Mouse (Mus musculus) CH12.LX (cell line): ENCODE results near the gene Tmprss12. TPM values are rescaled to one million over a fixed set of nuclear protein-coding genes. Genes with fewer than 3 reads are reported as not detected.
"Not testable (repeated sequence)": the region's sequence is repeated elsewhere in the genome, so short reads cannot be mapped to it uniquely, and the experiment has no call there.

Experiments
- DNase-seq: peaks from one replicate; pipeline ENCODE4 v3.0.0-alpha.2; 2013; ENCODE audit errors: extremely low read depth
- H3K27ac ChIP-seq: 2 replicates; pipeline ENCODE4 v1.5.1; 2012; ENCODE audit warnings: low read depth, mild to moderate bottlenecking, control low read depth, moderate library complexity; ENCODE audit not compliant: insufficient read depth
- H3K27me3 ChIP-seq: replicated peaks from 2 replicates; pipeline ENCODE3; 2012; ENCODE audit warnings: inconsistent platforms
- H3K36me3 ChIP-seq, 2 experiments: replicated peaks in 1 of 2; 2 replicates each; pipeline versions ENCODE3 to v1.6.1; 2012; ENCODE audit warnings: inconsistent platforms in 1 of 2, low read length in 1 of 2, mild to moderate bottlenecking in 1 of 2, mixed read lengths in 1 of 2, moderate library complexity in 1 of 2; ENCODE audit not compliant: control insufficient read depth in 1 of 2, insufficient read depth in 1 of 2
- H3K4me1 ChIP-seq, 2 experiments: 2 replicates each; pipeline ENCODE4 v1.6.1; 2012; ENCODE audit warnings: inconsistent platforms in 1 of 2, moderate library complexity in 1 of 2; ENCODE audit not compliant: insufficient read depth in 2 of 2, control insufficient read depth in 1 of 2
- H3K4me2 ChIP-seq: 2 replicates; pipeline ENCODE4 v1.6.1; 2012; ENCODE audit warnings: low read depth, mild to moderate bottlenecking, control low read depth; ENCODE audit not compliant: poor library complexity, insufficient read depth, severe bottlenecking
- H3K4me3 ChIP-seq, 3 experiments: fragments of 150-350 bp in 1 of 3; sonication (generic) in 1 of 3; replicated peaks in 1 of 3; 2 replicates each; pipeline versions ENCODE3 to v1.5.1; 2011 to 2012; ENCODE audit warnings: low read depth in 2 of 3, low read length in 2 of 3, mild to moderate bottlenecking in 2 of 3, moderate library complexity in 2 of 3, control low read depth in 1 of 3, improper control_type of control experiment in 1 of 3, inconsistent platforms in 1 of 3, mixed read lengths in 1 of 3; ENCODE audit not compliant: poor library complexity in 1 of 3
- H3K79me2 ChIP-seq: replicated peaks from 2 replicates; pipeline ENCODE4 v1.6.1; 2012; ENCODE audit warnings: mild to moderate bottlenecking, moderate library complexity; ENCODE audit not compliant: control insufficient read depth, poor library complexity, insufficient read depth, severe bottlenecking; ENCODE audit errors: extremely low read depth
- H3K9ac ChIP-seq: 2 replicates; pipeline ENCODE4 v1.6.1; 2012; ENCODE audit warnings: low read depth, mild to moderate bottlenecking, control low read depth, moderate library complexity; ENCODE audit not compliant: insufficient read depth
- H3K9me3 ChIP-seq: replicated peaks from 2 replicates; pipeline ENCODE3; 2012; ENCODE audit warnings: low read length, inconsistent platforms, mixed read lengths
- BHLHE40 ChIP-seq: IDR thresholded peaks from 2 replicates; pipeline ENCODE4 v1.6.1; 2011; ENCODE audit warnings: mild to moderate bottlenecking, low read depth, low read length, improper control_type of control experiment
- CHD1 ChIP-seq: IDR thresholded peaks from 2 replicates; pipeline ENCODE4 v1.6.1; 2012; ENCODE audit warnings: low read depth, low read length, improper control_type of control experiment, inconsistent platforms
- CTCF ChIP-seq, 2 experiments: IDR thresholded peaks in 1 of 2; conservative IDR thresholded peaks in 1 of 2; 2 replicates each; pipeline ENCODE4 v1.5.1; 2011 to 2012; ENCODE audit warnings: low read depth in 2 of 2, low read length in 2 of 2, improper control_type of control experiment in 1 of 2, inconsistent platforms in 1 of 2, mild to moderate bottlenecking in 1 of 2, moderate library complexity in 1 of 2
- E2F4 ChIP-seq: IDR thresholded peaks from 2 replicates; pipeline ENCODE4 v1.6.1; 2011; ENCODE audit warnings: low read depth, low read length, improper control_type of control experiment; ENCODE audit not compliant: insufficient replicate concordance
- EP300 ChIP-seq: IDR thresholded peaks from 2 replicates; pipeline ENCODE4 v1.6.1; 2011; ENCODE audit warnings: low read length, improper control_type of control experiment
- GABPA ChIP-seq: IDR thresholded peaks from 2 replicates; pipeline ENCODE4 v1.6.1; 2012; ENCODE audit warnings: low read depth, low read length, improper control_type of control experiment, inconsistent platforms; ENCODE audit not compliant: insufficient replicate concordance
- IRF4 ChIP-seq: IDR thresholded peaks from 2 replicates; pipeline ENCODE4 v1.6.1; 2014; ENCODE audit warnings: low read depth, mild to moderate bottlenecking, inconsistent platforms, low read length, improper control_type of control experiment
- JUN ChIP-seq: IDR thresholded peaks from 2 replicates; pipeline ENCODE4 v1.6.1; 2011; ENCODE audit warnings: low read depth, mild to moderate bottlenecking, low read length, improper control_type of control experiment, moderate library complexity; ENCODE audit not compliant: insufficient read depth
- NELFE ChIP-seq: IDR thresholded peaks from 2 replicates; pipeline ENCODE4 v1.6.1; 2011; ENCODE audit warnings: low read depth, low read length, improper control_type of control experiment
- NRF1 ChIP-seq: IDR thresholded peaks from 2 replicates; pipeline ENCODE4 v1.6.1; 2014; ENCODE audit warnings: low read depth, mild to moderate bottlenecking, inconsistent platforms, low read length, improper control_type of control experiment, moderate library complexity
- PAX5 ChIP-seq: IDR thresholded peaks from 2 replicates; pipeline ENCODE4 v1.6.1; 2012; ENCODE audit warnings: low read length, inconsistent platforms, mixed read lengths
- POLR2A ChIP-seq: IDR thresholded peaks from 2 replicates; pipeline ENCODE4 v1.6.1; 2011; ENCODE audit warnings: low read depth, mild to moderate bottlenecking, improper control_type of control experiment, low read length
- RAD21 ChIP-seq: IDR thresholded peaks from 2 replicates; pipeline ENCODE4 v1.6.1; 2011; ENCODE audit warnings: low read depth, mild to moderate bottlenecking, low read length, improper control_type of control experiment, moderate library complexity
- RCOR1 ChIP-seq: conservative IDR thresholded peaks from 2 replicates; pipeline ENCODE4 v1.6.1; 2012; ENCODE audit warnings: low read depth, mild to moderate bottlenecking, inconsistent platforms, low read length, improper control_type of control experiment
- SMC3 ChIP-seq: IDR thresholded peaks from 2 replicates; pipeline ENCODE4 v1.6.1; 2011; ENCODE audit warnings: low read depth, low read length, improper control_type of control experiment
- TBP ChIP-seq: conservative IDR thresholded peaks from 2 replicates; pipeline ENCODE4 v1.6.1; 2011; ENCODE audit warnings: low read depth, low read length, improper control_type of control experiment
- TCF12 ChIP-seq: IDR thresholded peaks from 2 replicates; pipeline ENCODE4 v1.6.1; 2014; ENCODE audit warnings: low read depth, mild to moderate bottlenecking, inconsistent platforms, low read length, improper control_type of control experiment
- UBTF ChIP-seq: IDR thresholded peaks from 2 replicates; pipeline ENCODE4 v1.6.1; 2012; ENCODE audit warnings: low read depth, mild to moderate bottlenecking, inconsistent platforms, low read length, improper control_type of control experiment, moderate library complexity
- USF1 ChIP-seq: IDR thresholded peaks from 2 replicates; pipeline ENCODE4 v1.6.1; 2014; ENCODE audit warnings: low read depth, mild to moderate bottlenecking, inconsistent platforms, low read length, improper control_type of control experiment
- USF2 ChIP-seq: conservative IDR thresholded peaks from 2 replicates; pipeline ENCODE4 v1.6.1; 2011; ENCODE audit warnings: low read depth, low read length, improper control_type of control experiment
- ZNF384 ChIP-seq: IDR thresholded peaks from 2 replicates; pipeline ENCODE4 v1.6.1; 2012; ENCODE audit warnings: low read depth, low read length, improper control_type of control experiment, inconsistent platforms
- dilution Hi-C: fragments of 300-500 bp; cut with MboI; formaldehyde crosslinking; loops from 2 replicates; pipeline ENCODE4 v1.14.3; 2020; ENCODE audit warnings: low sequenced_read_pairs; ENCODE audit not compliant: extremely low pct_unique_long_range_greater_than_20kb, extremely low pct_ligation_motif_present
- in situ Hi-C: fragments of 300-500 bp; cut with MboI; formaldehyde crosslinking; loops from 3 replicates; pipeline ENCODE4 v1.14.3; 2019; ENCODE audit warnings: low sequenced_read_pairs, low pct_ligation_motif_present, low pct_unique_long_range_greater_than_20kb, mixed read lengths
- polyA plus RNA-seq: library from polyadenylated mRNA; unstranded; fragments of >175 nt; gene quantifications from 2 replicates; pipeline ENCODE4 v1.2.1, GENCODE M21; 2012; ENCODE audit warnings: low read depth; ENCODE audit not compliant: insufficient read length
- total RNA-seq, 2 experiments: library from RNA; depleted of rRNA; stranded (reverse); fragments of 300-350 nt in 1 of 2; fragments of >200 nt in 1 of 2; gene quantifications; 2 replicates each; pipeline ENCODE4 v1.2.3; 2012 to 2014

Gene Tmprss12
- total and polyA plus RNA-seq, 3 experiments = not detected

DNA sequence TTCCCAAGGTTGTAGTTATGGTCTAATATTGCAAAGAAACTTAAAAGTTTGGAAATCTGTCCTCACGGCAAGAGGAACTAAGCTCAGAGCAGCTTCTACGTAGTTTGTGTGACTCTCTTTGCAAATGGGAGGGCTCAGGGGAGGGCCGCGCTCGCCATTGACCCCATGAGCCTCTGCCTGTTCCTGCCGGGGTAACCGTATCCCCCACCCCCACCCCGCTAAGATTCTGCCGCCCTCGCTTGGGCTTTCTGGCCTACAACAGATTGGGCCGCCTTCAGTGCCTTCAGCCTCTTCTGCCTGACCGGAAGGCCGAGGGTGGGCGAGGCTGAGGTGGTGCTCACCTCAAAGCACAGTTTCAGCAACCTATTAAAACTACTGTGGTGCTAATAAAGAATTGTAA, 9.2 kb upstream of the Tmprss12 start:
- Histone ChIP-seq H3K79me2 (no peaks in the 10 kb centered on the region), H3K4me3 (no peak overlapping the region), H3K9me3 (peaks cover 5% of the 10 kb centered on the region), H3K9ac (no peak overlapping the region), H3K27ac (no peak overlapping the region), H3K36me3 (no peaks in the 10 kb centered on the region), H3K4me1 (no peaks in the 10 kb centered on the region), H3K4me2 (no peak overlapping the region), H3K27me3 (no peaks in the 10 kb centered on the region)
- no peak for TF ChIP-seq TBP
- no peak for TF ChIP-seq NELFE
- TF ChIP-seq E2F4 = no peak
- no peak for TF ChIP-seq TCF12
- no peak for TF ChIP-seq POLR2A
- TF ChIP-seq UBTF = no peak
- no peak for TF ChIP-seq GABPA
- TF ChIP-seq CHD1 = no peak
- TF ChIP-seq USF1 = no peak
- no peak for TF ChIP-seq NRF1
- no peak for TF ChIP-seq JUN
- no peak for TF ChIP-seq IRF4
- dilution Hi-C loops (no loop called here), in situ Hi-C loops (no loop called here)
- DNase-seq = no peak

DNA sequence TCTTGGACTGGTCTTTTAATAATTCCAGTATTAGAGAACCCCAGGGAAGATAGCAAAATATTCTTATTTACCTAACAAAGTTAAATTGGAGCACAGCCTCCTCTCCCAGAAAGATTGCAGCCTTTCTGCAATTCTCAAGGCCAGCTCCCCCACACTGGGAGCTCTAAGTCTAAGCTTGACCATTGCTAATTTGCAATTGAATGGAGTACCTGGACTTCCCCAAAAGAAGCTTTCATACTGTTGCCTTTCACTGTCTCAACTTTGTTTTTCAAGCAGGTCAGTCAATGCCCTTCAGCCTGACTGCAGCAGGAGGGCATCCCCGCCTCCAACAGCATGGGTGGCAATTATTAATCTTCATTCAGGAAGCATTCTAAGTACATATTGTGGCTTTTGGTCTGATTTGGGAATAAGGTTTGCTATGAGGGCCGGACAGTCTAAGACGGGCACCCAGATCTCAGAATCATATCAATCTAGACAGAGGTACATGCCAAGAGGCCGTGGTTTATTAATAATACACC, 6.8 kb upstream of the Tmprss12 start:
- in situ Hi-C loops, H3K9me3 ChIP-seq, dilution Hi-C loops, H3K36me3 ChIP-seq, H3K4me2 ChIP-seq, H3K79me2 ChIP-seq, H3K9ac ChIP-seq, DNase-seq, H3K4me1 ChIP-seq, H3K4me3 ChIP-seq, H3K27ac ChIP-seq, H3K27me3 ChIP-seq: not testable (repeated sequence)

DNA sequence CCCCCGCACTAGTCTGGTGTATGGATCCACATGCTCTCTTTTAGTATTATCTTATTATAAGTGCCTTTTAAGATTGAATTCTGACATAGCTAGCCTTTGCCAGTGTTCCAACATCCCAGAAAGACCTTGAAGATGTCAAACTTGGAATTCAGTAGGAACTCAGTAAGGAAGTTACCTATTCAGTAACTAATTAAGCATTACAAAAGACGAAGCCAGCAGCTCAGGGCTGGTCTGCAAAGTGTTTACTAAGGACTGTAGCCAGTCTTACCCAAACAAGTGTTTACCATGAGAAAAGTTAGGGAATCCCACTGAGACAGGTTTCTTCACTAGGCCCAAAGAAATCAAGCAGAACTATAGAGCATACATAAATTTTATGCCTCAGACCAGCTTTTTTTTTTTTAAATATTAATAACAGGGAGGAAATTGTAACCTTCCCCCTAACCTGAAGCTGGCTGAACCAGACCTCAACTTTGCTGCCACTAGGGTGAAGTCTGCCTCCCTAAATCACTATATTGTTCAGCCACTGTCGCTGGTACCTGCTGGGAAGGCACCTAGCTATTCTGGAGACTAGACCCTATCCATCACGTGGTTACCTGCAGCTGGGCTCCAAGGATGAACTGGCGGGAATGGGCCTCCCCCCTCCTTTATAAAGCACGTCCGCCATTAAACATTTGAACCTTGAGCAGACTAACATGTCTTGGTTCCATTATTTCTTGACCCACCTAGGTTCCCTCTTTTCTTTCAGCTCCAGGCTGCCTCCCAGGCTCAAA, 5.7 kb upstream of the Tmprss12 start:
- no peaks in the 10 kb centered on the region for H3K79me2 ChIP-seq
- no peak for DNase-seq
- no peaks in the 10 kb centered on the region for H3K36me3 ChIP-seq
- TF ChIP-seq USF2 = no peak
- no peak for TF ChIP-seq SMC3
- no peak for TF ChIP-seq RAD21
- no peak for TF ChIP-seq CTCF (conservative IDR thresholded peaks at IDR 0.05 in 1 of 2, IDR thresholded peaks at IDR 0.05 in 1 of 2; ENCODE audit: low read depth in 2 of 2, low read length in 2 of 2)
- TF ChIP-seq PAX5 = no peak
- TF ChIP-seq BHLHE40 = no peak
- no peak for TF ChIP-seq EP300
- TF ChIP-seq POLR2A = no peak
- TF ChIP-seq ZNF384 = no peak
- no peak for TF ChIP-seq GABPA
- no peak for TF ChIP-seq NELFE
- TF ChIP-seq RCOR1 = no peak
- TF ChIP-seq UBTF = no peak
- in situ Hi-C loops (no loop called here), dilution Hi-C loops (no loop called here)
- H3K9ac ChIP-seq = no peak overlapping the region
- H3K4me3 ChIP-seq = no peak overlapping the region
- peaks cover 4% of the 10 kb centered on the region for H3K9me3 ChIP-seq
- H3K27ac ChIP-seq = no peak overlapping the region
- no peaks in the 10 kb centered on the region for H3K27me3 ChIP-seq
- H3K4me1 ChIP-seq = no peaks in the 10 kb centered on the region
- H3K4me2 ChIP-seq = no peak overlapping the region
